Mouse (Mus musculus): ENCODE measurements around the gene Pitx2. TPM values are rescaled to one million over a fixed set of nuclear protein-coding genes. Genes with fewer than 3 reads are reported as not detected.
A peak's percentile ranks its signal among the peaks of the same experiment; 100 is the strongest.

Pitx2 gene
- polyA plus RNA-seq, 1 experiment from 2014 or later = 16.1 TPM

GRCm38 (mm10) chr3:129254246-129254645 lies 54.6 kb downstream of the Pitx2 start:
- H3K9ac ChIP-seq (ENCODE audit: low read length) = no peak overlapping the region
- H3K36me3 ChIP-seq (ENCODE audit: control insufficient read depth, insufficient read depth, low read length) = no peaks in the 10 kb centered on the region
- WGBS = 58% methylated on average over 10 of the region's 10 CpGs
- H3K4me2 ChIP-seq (ENCODE audit: low read depth) = no peak overlapping the region
- H3K9me3 ChIP-seq (ENCODE audit: control insufficient read depth, low read length) = no peaks in the 10 kb centered on the region
- no peaks in the 10 kb centered on the region for H3K4me1 ChIP-seq (ENCODE audit: control insufficient read depth, insufficient read depth, low read length)
- no peak for DNase-seq (ENCODE audit: low spot score)
- H3K27ac ChIP-seq (ENCODE audit: low read depth, low read length) = no peak overlapping the region
- H3K4me3 ChIP-seq (ENCODE audit: low read depth, low read length) = no peak overlapping the region
- ATAC-seq (ENCODE audit: insufficient read depth, low FRiP score, low TSS enrichment) = no peak
- no peaks in the 10 kb centered on the region for H3K27me3 ChIP-seq (ENCODE audit: control insufficient read depth, insufficient read depth, low read length)

- whole genome bisulfite sequencing = 53% methylated on average over 19 of the region's 19 CpGs
- no peaks in the 10 kb centered on the region for H3K36me3 ChIP-seq (ENCODE audit: control insufficient read depth, insufficient read depth, low read length)
- no peaks in the 10 kb centered on the region for H3K27me3 ChIP-seq (ENCODE audit: control insufficient read depth, insufficient read depth, low read length)
- H3K4me2 ChIP-seq (ENCODE audit: low read depth) = peak overlapping the region; percentile 27; the same call in 1 of the 2 replicates
- H3K9me3 ChIP-seq (ENCODE audit: control insufficient read depth, low read length) = no peaks in the 10 kb centered on the region
- H3K27ac ChIP-seq (ENCODE audit: low read depth, low read length) = no peak overlapping the region
- no peak overlapping the region for H3K9ac ChIP-seq (ENCODE audit: low read length)
- H3K4me3 ChIP-seq (ENCODE audit: low read depth, low read length) = peak overlapping the region; percentile 23
- H3K4me1 ChIP-seq (ENCODE audit: control insufficient read depth, insufficient read depth, low read length) = no peaks in the 10 kb centered on the region
- DNase-seq (ENCODE audit: low spot score) (peak; percentile 15), ATAC-seq (ENCODE audit: insufficient read depth, low FRiP score, low TSS enrichment) (no peak; the same call in 1 of the 2 replicates)
Measured at GRCm38 (mm10) chr3:129256283-129256682, 56.6 kb downstream of the Pitx2 start.

DNA sequence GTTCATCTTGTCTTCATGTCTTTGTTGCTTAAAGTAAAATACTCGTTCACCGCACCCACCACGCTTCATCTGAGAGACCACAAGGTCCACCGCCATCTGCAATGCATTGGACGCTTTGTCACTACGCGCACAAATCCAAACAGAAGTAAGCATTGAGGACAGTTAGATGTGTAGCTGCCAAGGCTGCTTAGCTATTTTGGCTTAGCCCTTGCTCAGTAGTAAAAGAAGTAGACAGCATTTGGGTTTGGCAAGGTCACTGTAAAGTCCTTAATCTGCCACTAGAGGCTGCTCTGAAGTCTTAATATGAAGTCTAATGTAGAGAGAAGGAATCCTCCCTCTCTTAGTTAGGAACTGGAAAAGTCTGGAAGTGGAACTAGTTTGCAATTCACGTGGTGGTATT lies 57.1 kb downstream of the Pitx2 start:
- no peaks in the 10 kb centered on the region for H3K36me3 ChIP-seq (ENCODE audit: control insufficient read depth, insufficient read depth, low read length)
- no peak overlapping the region for H3K9ac ChIP-seq (ENCODE audit: low read length)
- peak overlapping the region; percentile 27; the same call in 1 of the 2 replicates for H3K4me2 ChIP-seq (ENCODE audit: low read depth)
- 68% methylated on average over 8 of the region's 8 CpGs for WGBS
- H3K27me3 ChIP-seq (ENCODE audit: control insufficient read depth, insufficient read depth, low read length) = no peaks in the 10 kb centered on the region
- H3K4me3 ChIP-seq (ENCODE audit: low read depth, low read length) = no peak overlapping the region; the same call in 1 of the 2 replicates
- no peak overlapping the region for H3K27ac ChIP-seq (ENCODE audit: low read depth, low read length)
- ATAC-seq (ENCODE audit: insufficient read depth, low FRiP score, low TSS enrichment) = no peak; the same call in 1 of the 2 replicates
- no peaks in the 10 kb centered on the region for H3K4me1 ChIP-seq (ENCODE audit: control insufficient read depth, insufficient read depth, low read length)
- DNase-seq (ENCODE audit: low spot score) = no peak
- H3K9me3 ChIP-seq (ENCODE audit: control insufficient read depth, low read length) = no peaks in the 10 kb centered on the region

GRCm38 (mm10) chr3:129258497-129258896 lies 58.8 kb downstream of the Pitx2 start:
- no peak for ATAC-seq (ENCODE audit: insufficient read depth, low FRiP score, low TSS enrichment)
- H3K4me3 ChIP-seq (ENCODE audit: low read depth, low read length) = no peak overlapping the region
- no peaks in the 10 kb centered on the region for H3K4me1 ChIP-seq (ENCODE audit: control insufficient read depth, insufficient read depth, low read length)
- WGBS = 82% methylated on average over 5 of the region's 5 CpGs
- no peaks in the 10 kb centered on the region for H3K9me3 ChIP-seq (ENCODE audit: control insufficient read depth, low read length)
- no peaks in the 10 kb centered on the region for H3K27me3 ChIP-seq (ENCODE audit: control insufficient read depth, insufficient read depth, low read length)
- DNase-seq (ENCODE audit: low spot score) = no peak
- H3K36me3 ChIP-seq (ENCODE audit: control insufficient read depth, insufficient read depth, low read length) = no peaks in the 10 kb centered on the region
- H3K9ac ChIP-seq (ENCODE audit: low read length) = no peak overlapping the region
- H3K4me2 ChIP-seq (ENCODE audit: low read depth) = no peak overlapping the region
- no peak overlapping the region for H3K27ac ChIP-seq (ENCODE audit: low read depth, low read length)

Other genes starting within 250 kb of the Pitx2 start
- 0.24 and 0.28 TPM in 2 replicates for gene Enpep, start 132.8 kb downstream of the Pitx2 start, polyA plus RNA-seq (2014; fragmentation: Nextera tagmentation; extraction: Ambion mirVana)